Mouse (Mus musculus): ENCODE data around the gene Etv6. TPM values are rescaled to one million over a fixed set of nuclear protein-coding genes. Genes with fewer than 3 reads are reported as not detected.

Etv6 gene
- polyA plus RNA-seq, 1 experiment = 20.9 TPM

GRCm38 (mm10) chr6:134027022-134027421, 8.5 kb upstream of the Etv6 start:
- no peak for TF ChIP-seq CTCF (IDR thresholded peaks at IDR 0.05; ENCODE audit: insufficient read depth, low read length)
- no peak for TF ChIP-seq POLR2A (IDR thresholded peaks at IDR 0.05; ENCODE audit: borderline replicate concordance, extremely low read depth, low read depth, low read length)
- no peak for DNase-seq
- H3K4me1 ChIP-seq (ENCODE audit: control insufficient read depth, insufficient read depth, low read length) = no peaks in the 10 kb centered on the region
- no peak overlapping the region for H3K4me3 ChIP-seq (replicated peaks; ENCODE audit: extremely low read depth, low read depth, low read length)
- WGBS = 86% methylated on average over 4 of the region's 4 CpGs

DNA sequence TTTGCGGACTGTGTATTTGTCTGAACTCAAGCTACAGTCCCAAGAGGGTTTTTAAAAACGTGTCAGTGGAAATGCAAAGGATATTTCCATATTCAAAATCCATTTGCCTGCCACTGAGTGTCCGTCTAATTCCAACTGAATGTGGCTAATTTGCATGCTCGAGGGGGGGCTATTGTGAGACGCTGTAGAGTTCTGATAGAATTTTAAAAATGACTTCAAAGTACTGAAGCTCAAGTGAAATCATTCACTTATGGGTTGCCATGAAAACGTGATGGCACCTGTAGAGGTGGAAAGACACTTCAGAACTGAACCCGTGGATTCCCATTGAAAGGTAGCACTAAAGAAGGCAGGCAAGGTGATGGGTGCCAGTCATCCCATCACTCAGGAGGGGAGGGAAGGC, 3.0 kb upstream of the Etv6 start:
- no peak for DNase-seq
- no peak overlapping the region for H3K4me3 ChIP-seq (replicated peaks; ENCODE audit: extremely low read depth, low read depth, low read length)
- TF ChIP-seq CTCF (IDR thresholded peaks at IDR 0.05; ENCODE audit: insufficient read depth, low read length) = no peak
- TF ChIP-seq POLR2A (IDR thresholded peaks at IDR 0.05; ENCODE audit: borderline replicate concordance, extremely low read depth, low read depth, low read length) = no peak
- WGBS = 47% methylated on average over 7 of the region's 7 CpGs
- peaks cover 5% of the 10 kb centered on the region for H3K4me1 ChIP-seq (ENCODE audit: control insufficient read depth, insufficient read depth, low read length)

GRCm38 (mm10) chr6:134034436-134034835, 1.1 kb upstream of the Etv6 start:
- Histone ChIP-seq H3K4me1 (ENCODE audit: control insufficient read depth, insufficient read depth, low read length) (peaks cover 11% of the 10 kb centered on the region), H3K4me3 (replicated peaks; ENCODE audit: extremely low read depth, low read depth, low read length) (peak overlapping the region; percentile 98)
- 3% methylated on average over 8 of the region's 8 CpGs for WGBS
- no peak for TF ChIP-seq CTCF (IDR thresholded peaks at IDR 0.05; ENCODE audit: insufficient read depth, low read length)
- no peak for TF ChIP-seq POLR2A (IDR thresholded peaks at IDR 0.05; ENCODE audit: borderline replicate concordance, extremely low read depth, low read depth, low read length)
- no peak for DNase-seq

DNA sequence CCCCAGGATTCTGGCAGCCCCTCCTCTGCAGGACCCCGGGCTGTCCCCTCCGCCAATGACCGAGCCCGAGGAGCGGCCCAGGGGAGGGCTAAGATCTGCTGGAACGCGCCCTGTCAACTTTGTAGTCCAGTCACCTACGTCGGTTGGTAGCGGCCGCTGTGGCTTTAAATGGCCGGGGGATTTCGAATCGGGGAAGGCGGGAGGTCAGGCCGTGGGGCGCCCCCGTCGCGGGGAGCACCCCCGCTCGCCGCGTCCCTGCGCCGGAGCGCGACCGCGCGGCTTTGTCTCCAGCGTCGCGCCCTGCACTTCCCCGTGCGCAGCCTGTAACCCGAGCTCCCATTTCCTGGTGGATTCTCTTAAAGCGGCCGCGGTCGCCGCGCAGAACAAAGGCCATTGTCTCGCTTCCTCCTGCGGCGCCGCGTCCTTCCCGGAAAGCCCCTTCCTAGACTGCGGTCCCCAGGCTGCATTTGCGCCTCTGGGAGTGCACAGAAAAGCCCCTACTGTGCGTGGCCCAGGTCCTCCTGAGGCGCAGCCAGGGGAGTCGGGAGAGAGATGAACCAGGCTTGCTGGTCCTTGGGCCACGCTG, 503 bp upstream of the Etv6 start:
- Histone ChIP-seq H3K4me3 (replicated peaks; ENCODE audit: extremely low read depth, low read depth, low read length) (peak overlapping the region; percentile 98), H3K4me1 (ENCODE audit: control insufficient read depth, insufficient read depth, low read length) (peaks cover 11% of the 10 kb centered on the region)
- DNase-seq = peak; percentile 80
- TF ChIP-seq CTCF (IDR thresholded peaks at IDR 0.05; ENCODE audit: insufficient read depth, low read length) (no peak), POLR2A (IDR thresholded peaks at IDR 0.05; ENCODE audit: borderline replicate concordance, extremely low read depth, low read depth, low read length) (peak; percentile 75)
- 1% methylated on average over 55 of the region's 55 CpGs for WGBS

DNA sequence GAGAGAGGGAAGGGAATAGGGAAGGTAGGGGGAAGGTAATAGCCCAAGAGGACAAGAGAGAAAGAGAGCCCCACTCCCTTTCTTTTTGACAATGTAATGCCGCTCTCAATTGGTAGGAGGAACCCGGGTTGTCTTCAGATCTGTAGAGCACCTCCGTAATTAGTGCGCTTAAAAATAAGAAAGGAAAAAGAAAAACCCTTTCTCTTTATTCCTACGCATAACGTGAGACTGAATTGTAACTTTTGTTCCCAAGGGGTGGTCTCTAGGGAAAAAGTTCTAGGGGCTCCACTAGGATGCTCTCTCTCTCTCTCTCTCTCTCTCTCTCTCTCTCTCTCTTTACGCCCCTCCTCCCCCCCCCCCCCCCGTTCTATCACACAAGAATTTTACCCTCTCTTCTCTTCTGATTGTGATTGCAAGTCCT, 1.0 kb downstream of the Etv6 start:
- no peak for DNase-seq
- H3K4me3 ChIP-seq (replicated peaks; ENCODE audit: extremely low read depth, low read depth, low read length) = peak overlapping the region; percentile 98
- WGBS = 4% methylated on average over 7 of the region's 8 CpGs
- no peak for TF ChIP-seq CTCF (IDR thresholded peaks at IDR 0.05; ENCODE audit: insufficient read depth, low read length)
- no peak for TF ChIP-seq POLR2A (IDR thresholded peaks at IDR 0.05; ENCODE audit: borderline replicate concordance, extremely low read depth, low read depth, low read length)
- peaks cover 13% of the 10 kb centered on the region for H3K4me1 ChIP-seq (ENCODE audit: control insufficient read depth, insufficient read depth, low read length)

DNA sequence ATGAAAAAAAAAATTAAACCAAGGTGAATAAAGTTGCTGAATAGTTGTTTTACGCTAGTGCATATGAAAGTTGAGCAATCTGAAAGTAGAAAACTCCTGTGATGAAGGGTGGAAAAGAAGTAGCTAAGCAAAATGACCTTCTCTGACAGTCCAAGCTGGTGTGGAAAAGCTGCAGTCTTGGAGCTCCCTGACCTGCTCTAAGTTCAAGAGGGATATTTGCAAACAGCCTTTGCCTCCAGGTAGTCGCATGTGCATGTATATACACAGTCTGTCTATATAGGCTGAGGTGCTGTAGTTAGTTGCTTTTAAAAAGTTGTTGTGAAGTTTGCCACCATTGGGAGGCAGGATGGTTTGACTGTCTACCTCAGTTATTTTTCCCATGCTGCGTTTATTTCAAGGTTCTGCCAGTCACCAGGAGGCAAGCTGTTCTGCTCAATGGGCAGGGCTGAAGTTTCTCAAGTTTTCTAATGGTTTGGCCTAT, 1.5 kb downstream of the Etv6 start:
- H3K4me1 ChIP-seq (ENCODE audit: control insufficient read depth, insufficient read depth, low read length) = peaks cover 18% of the 10 kb centered on the region
- no peak for DNase-seq
- 4% methylated on average over 3 of the region's 3 CpGs for WGBS
- no peak for TF ChIP-seq CTCF (IDR thresholded peaks at IDR 0.05; ENCODE audit: insufficient read depth, low read length)
- TF ChIP-seq POLR2A (IDR thresholded peaks at IDR 0.05; ENCODE audit: borderline replicate concordance, extremely low read depth, low read depth, low read length) = no peak
- peak overlapping the region; percentile 26 for H3K4me3 ChIP-seq (replicated peaks; ENCODE audit: extremely low read depth, low read depth, low read length)

DNA sequence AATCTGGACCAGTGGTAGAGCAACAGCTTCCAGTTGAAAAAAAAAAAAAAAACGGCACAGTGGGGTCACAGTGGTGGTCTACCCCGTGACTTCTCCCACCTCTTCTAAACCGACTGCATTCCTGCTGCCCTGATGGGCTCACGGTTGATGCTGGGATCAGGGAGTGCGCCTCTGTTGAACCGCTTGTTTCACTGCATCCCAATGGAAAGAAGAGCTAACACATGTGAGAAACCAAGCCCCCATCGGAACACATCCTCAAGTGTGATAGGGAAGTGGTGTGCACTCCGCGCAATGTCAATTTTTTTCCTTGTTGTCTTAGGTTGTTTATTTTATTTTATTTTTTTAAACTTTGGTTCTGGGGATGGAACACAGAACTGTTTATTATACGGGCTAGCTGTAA, 2.5 kb downstream of the Etv6 start:
- peaks cover 21% of the 10 kb centered on the region for H3K4me1 ChIP-seq (ENCODE audit: control insufficient read depth, insufficient read depth, low read length)

GRCm38 (mm10) chr6:134038881-134039280, 3.4 kb downstream of the Etv6 start:
- Histone ChIP-seq H3K4me3 (replicated peaks; ENCODE audit: extremely low read depth, low read depth, low read length) (no peak overlapping the region), H3K4me1 (ENCODE audit: control insufficient read depth, insufficient read depth, low read length) (peaks cover 22% of the 10 kb centered on the region)
- WGBS = 17% methylated on average over 6 of the region's 6 CpGs
- TF ChIP-seq CTCF (IDR thresholded peaks at IDR 0.05; ENCODE audit: insufficient read depth, low read length) = no peak
- TF ChIP-seq POLR2A (IDR thresholded peaks at IDR 0.05; ENCODE audit: borderline replicate concordance, extremely low read depth, low read depth, low read length) = no peak
- DNase-seq = peak; percentile 44

More for the DNA sequence above, 2.5 kb downstream of the Etv6 start:
- DNase-seq = no peak
- whole genome bisulfite sequencing = 38% methylated on average over 10 of the region's 10 CpGs
- H3K4me3 ChIP-seq (replicated peaks; ENCODE audit: extremely low read depth, low read depth, low read length) = no peak overlapping the region
- TF ChIP-seq CTCF (IDR thresholded peaks at IDR 0.05; ENCODE audit: insufficient read depth, low read length) (no peak), POLR2A (IDR thresholded peaks at IDR 0.05; ENCODE audit: borderline replicate concordance, extremely low read depth, low read depth, low read length) (no peak)

DNA sequence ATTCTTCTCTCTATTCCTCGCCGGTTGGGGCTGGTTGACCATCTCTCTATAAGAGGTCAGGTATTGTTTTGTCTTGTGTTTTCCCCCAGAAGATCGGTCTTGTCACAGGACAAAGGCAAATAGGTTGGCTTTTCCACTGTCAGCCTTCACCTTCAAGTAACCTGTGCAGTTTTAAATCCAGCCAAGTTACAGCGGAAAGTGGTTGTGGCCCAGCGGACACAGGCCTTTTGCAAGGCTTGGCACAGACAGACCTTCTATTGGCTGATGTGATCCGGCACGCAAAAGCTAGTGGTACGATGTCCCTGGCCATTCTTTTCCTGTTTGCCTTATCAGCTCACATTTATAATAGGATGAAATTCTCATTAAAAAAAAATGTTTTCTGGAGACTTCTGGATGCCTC, 3.9 kb downstream of the Etv6 start:
- no peak overlapping the region for H3K4me3 ChIP-seq (replicated peaks; ENCODE audit: extremely low read depth, low read depth, low read length)
- TF ChIP-seq POLR2A (IDR thresholded peaks at IDR 0.05; ENCODE audit: borderline replicate concordance, extremely low read depth, low read depth, low read length) (no peak), CTCF (IDR thresholded peaks at IDR 0.05; ENCODE audit: insufficient read depth, low read length) (no peak)
- DNase-seq = no peak
- H3K4me1 ChIP-seq (ENCODE audit: control insufficient read depth, insufficient read depth, low read length) = peaks cover 26% of the 10 kb centered on the region
- WGBS = 49% methylated on average over 8 of the region's 8 CpGs

DNA sequence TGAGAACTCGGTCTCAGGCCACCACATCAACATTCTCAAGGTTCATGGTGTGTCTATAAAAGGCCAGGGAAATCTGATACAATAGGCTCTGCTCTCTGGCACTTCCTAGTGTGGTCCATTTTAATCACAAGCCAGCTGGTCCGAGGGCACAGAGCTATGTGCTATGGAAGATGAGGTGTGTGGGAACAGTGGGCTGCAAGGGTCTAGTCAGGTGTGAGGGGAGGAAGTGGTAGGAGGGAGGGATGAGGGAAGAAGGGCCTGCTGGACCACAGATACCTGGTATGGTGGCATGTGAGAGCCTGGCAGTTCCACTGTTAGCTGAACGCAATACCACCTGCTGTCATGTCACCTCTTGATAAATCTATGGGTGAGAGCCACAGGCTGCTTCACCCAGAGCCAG, 4.8 kb downstream of the Etv6 start:
- DNase-seq = no peak
- Histone ChIP-seq H3K4me1 (ENCODE audit: control insufficient read depth, insufficient read depth, low read length) (peaks cover 31% of the 10 kb centered on the region), H3K4me3 (replicated peaks; ENCODE audit: extremely low read depth, low read depth, low read length) (no peak overlapping the region)
- no peak for TF ChIP-seq POLR2A (IDR thresholded peaks at IDR 0.05; ENCODE audit: borderline replicate concordance, extremely low read depth, low read depth, low read length)
- 63% methylated on average over 3 of the region's 3 CpGs for WGBS
